Mouse (Mus musculus) right cerebral cortex, adult 18-20 months (tissue): ENCODE measurements around the gene Cuzd1.

Experiments
- DNase-seq: peaks from one replicate; pipeline ENCODE4 v3.0.0; 2022; ENCODE audit warnings: mixed read lengths

Gene Cuzd1

DNA sequence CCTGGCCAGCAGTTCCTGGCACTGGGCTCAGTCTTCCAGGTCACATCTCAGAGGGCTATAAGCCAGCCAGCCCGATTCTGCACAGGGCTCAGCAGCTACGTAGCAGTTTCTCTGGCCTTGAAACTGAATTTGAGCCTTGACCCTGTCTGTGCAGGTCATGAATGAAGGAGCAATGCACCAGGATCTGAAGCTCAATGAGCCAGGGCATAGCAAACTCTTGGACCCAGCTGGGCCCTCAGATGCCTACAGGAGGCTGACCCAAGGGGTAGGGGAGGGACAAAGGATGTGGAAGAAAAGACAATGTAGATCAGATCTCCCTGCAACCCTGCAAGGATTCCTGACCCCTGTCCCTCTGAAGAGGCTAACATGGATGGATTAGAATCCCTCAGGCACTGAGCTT, at the start of gene Cuzd1:
Gene Cuzd1 (minus strand): TSS at position 101 of the 400 bp plus-strand sequence.
- no peak for DNase-seq

GRCm38 (mm10) chr7:131371470-131371860, 49.4 kb upstream of the Cuzd1 start:
- no peak for DNase-seq

DNA sequence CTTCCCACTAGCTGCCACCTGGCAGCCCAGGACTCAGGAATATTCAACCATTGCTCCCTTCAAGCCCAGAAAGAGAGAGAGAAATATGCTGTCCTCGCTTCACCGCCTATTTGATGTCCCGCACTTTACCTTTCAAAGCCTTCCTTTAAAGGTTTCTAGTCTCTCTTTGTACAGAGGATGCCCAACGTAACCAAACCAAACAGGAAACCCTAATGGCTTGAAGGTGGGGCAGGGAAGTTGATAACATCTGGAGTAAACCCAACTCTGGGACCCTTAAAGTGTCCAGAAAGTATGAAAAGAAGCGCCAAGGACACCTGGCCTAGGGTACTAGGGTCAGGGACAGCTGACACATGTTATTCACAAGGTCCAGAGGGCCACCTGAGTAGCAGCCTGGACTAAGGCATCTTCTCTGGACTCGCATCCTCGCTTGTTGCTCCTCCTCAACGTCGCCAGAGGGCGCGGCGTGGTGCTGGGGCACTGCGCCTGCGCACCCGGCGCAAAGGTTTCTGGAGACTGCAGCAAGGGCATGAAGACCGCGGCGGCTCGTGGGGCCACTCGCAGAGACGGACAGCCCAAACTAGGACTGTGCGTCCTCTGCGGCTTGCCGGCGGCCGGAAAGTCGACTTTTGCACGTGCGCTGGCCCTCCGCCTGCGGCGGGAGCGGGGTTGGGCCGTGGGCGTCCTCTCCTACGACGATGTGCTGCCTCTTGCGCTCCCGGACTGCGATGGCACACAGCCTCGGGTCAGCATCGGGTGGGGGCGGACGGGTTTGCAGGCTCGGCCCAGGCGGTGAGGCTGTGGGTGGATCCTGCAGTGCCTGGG, 48.8 kb upstream of the Cuzd1 start, which contains the start of gene Pstk:
Gene Pstk (plus strand): TSS at position 494 of the 822 bp plus-strand sequence.
- DNase-seq: peak; percentile 92

GRCm38 (mm10) chr7:131364131-131364530, 42.0 kb upstream of the Cuzd1 start:
- DNase-seq: no peak

DNA sequence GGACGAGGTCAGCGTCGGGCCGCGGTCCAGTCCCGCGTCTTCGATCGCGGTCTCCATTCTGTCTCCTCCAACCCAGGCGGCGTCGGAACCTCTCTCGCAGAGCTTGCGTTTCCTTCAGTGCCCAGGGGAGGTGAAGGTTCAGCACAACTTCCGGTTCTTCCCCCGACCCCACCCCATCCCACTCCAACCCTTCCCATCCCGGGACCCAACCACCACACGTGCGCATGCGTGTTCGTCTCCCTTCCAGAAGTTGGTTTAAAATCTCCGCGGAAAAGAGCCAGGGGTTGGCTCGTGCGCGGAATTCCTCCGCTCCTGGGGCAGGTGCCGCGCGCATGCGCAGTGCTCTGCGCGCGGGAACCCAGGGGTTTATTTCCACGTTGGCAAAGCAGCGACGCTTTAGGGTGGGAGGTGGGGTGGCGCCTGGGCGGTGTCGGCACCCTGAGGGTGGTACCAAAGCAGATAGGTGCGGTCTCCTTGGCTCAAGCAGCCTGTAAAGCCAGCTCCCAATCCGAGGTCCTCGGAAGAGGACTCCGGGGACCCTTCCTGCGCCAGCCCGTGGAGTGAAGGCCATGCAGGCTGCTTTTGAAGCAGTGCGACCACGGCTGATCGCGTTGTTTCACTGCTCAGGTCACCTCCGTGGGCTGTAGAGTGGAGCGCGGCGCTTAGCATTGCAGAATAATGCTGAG, 40.7 kb upstream of the Cuzd1 start, which contains the start of gene 2310057M21Rik:
Gene 2310057M21Rik (minus strand): TSS at position 145 of the 686 bp plus-strand sequence.
- peak; percentile 96 for DNase-seq

DNA sequence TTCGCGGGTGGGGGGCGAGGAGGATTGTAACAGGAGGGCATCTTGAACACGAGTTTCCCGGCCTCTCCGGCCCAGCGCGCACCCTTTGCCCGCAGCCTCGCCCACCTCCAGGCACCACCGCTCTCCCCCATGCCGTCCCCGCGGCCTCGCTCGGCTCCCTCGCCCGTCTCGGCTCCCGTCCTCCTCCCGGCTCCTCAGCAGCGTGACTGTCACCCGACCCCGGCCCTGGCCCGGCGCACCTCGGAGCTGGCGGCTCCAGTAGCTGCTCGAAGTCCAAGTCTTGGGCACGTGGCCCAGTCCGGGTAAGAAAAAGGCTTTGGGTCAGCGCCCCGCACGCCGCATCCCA, 40.1 kb upstream of the Cuzd1 start:
- no peak for DNase-seq

DNA sequence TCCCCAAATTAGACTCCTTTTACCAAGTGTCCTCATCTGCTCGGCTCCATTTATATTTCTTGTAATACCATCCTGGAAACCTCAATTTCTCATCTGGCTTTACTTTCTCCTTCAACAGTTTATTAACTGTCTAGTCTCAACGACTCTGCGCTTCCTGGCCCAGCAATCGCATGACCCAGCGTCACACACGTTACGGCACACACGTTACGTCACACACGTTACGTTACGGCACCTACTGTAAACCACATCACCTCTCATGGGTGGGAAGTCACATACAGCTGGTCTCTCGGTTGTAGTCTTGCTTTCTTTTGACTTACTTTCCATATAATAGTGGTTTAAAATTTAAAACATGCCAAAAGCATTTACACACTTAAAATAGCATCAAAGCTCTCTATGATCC, 34.0 kb upstream of the Cuzd1 start:
- no peak for DNase-seq

GRCm38 (mm10) chr7:131345856-131346541, 23.9 kb upstream of the Cuzd1 start:
- no peak for DNase-seq

GRCm38 (mm10) chr7:131337502-131338068, 15.5 kb upstream of the Cuzd1 start:
- DNase-seq: no peak

DNA sequence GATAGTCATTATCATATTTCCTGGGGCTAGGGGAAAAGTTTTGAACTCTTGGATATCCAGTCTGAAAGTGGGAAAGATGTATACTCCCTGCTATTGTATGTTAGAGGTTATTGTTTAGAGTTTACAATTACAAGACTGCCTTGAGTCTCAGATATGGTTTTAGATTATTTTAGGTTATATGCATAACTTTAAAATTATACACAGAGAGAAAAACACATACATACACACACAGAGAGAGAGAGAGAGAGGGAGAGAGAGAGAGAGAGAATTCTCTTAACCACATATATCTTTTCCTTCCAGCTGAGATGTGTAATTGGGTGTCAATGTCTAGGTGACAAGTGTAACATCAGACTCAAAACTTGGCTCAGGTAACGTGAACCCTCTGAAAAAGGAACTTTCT, 11.5 kb upstream of the Cuzd1 start, which contains the start of gene Fam24a:
Gene Fam24a (plus strand): TSS at position 301 of the 400 bp plus-strand sequence.
- no peak for DNase-seq

GRCm38 (mm10) chr7:131331688-131332087, 9.6 kb upstream of the Cuzd1 start:
- no peak for DNase-seq

DNA sequence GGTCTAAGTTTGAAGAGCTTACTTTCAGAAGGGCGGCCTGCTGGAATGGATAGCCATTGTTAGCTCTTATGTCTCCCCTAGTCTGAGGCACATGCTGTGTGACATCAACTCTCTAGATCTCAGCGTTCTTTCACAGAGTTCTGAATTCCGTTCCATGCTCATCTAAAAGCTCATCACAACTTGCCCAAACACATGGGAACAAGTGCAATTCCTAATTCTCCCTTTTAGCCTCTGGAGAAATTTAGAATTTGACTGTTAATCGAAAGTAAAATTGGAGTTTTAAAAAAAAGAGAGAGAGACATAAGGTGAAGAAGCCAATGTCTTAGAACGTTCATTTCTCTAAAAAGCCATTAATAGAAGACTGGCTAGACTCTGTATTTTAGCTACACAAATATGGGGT, 7.3 kb upstream of the Cuzd1 start, which contains the start of gene Fam24b:
Gene Fam24b (minus strand): TSS at position 101 of the 400 bp plus-strand sequence.
- DNase-seq: no peak

DNA sequence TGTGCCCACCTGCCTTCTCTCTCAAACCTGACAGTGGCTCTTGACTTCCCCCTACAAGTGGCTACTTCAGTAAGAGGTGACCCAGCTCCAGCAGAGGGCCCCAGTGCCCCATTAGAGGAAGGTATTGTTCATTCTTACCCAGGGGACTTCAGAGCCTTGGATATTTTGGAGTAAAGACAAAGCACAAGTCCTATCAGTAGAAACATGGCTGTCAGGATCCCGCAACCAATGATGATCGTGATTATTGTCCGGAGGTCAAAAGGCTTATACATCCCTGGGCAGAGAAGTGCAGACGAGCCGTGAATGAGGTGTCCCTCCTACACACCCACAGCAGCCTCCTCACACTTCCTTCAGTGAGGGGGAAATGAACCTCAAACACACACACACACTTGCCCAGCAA, 5.0 kb upstream of the Cuzd1 start:
- no peak for DNase-seq

GRCm38 (mm10) chr7:131318340-131318739, 3.8 kb downstream of the Cuzd1 start:
- no peak for DNase-seq

- DNase-seq: no peak
These were observed 4.5 kb downstream of the Cuzd1 start for GRCm38 (mm10) chr7:131317587-131317986.

- no peak for DNase-seq
These were observed 7.6 kb downstream of the Cuzd1 start for GRCm38 (mm10) chr7:131314493-131314892.

GRCm38 (mm10) chr7:131306733-131307132, 15.4 kb downstream of the Cuzd1 start:
- DNase-seq: no peak

GRCm38 (mm10) chr7:131303340-131303739, 18.8 kb downstream of the Cuzd1 start:
- no peak for DNase-seq

DNA sequence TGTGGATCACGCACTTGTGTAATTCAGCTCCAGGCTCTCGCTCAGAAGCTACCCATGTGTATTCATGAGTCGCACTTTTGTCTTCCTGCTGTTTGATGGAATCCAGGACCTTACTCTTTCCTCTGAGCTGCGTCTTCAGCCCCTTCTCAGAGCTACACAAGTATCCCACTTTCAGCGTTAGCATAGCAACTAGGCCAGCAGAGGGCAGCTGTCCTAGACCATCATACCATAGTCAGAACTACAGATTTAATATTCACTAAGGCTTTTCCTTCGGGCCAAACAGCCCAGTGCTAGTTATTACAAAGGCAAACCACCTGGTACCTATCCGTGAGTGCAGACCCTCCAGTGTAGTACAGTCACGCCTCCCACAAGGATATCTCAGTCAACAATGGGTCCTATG, 24.9 kb downstream of the Cuzd1 start:
- DNase-seq: no peak

DNA sequence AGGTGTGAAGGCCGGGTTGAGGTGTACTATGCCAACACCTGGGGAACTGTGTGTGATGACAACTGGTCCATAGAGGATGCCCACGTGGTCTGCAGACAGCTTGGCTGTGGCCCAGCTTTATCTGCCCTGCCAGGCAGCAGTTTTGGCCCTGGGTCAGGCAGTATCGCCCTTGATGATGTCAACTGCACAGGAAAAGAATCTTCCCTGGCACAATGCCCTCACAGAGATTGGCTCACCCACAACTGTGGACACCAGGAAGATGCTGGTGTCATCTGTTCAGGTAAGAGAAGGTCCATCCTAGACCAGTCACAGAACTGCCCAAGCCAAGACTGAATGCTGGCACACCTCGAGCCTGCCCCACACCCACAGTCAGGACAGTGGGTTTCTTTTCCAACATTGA, 56.2 kb downstream of the Cuzd1 start:
- DNase-seq: no peak

DNA sequence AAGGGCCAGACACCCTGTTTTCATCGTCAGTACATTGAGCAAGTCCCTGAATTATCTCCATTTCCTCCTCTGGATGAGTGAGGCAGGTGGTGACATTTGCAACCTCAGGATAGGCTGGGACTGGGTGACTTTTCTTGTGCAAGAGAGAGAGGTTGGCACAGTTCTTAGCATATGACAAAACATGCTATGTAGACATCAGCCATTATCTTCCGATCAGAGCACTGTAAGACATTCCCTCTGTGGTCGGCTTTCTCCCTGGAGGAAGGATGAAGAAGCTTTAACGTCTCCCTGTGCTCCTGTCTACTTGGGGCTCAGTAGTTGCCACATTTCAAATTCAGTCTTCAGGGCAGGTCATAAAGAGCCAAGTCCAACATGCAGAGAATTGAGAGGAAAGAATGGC, 57.8 kb downstream of the Cuzd1 start:
- no peak for DNase-seq

DNA sequence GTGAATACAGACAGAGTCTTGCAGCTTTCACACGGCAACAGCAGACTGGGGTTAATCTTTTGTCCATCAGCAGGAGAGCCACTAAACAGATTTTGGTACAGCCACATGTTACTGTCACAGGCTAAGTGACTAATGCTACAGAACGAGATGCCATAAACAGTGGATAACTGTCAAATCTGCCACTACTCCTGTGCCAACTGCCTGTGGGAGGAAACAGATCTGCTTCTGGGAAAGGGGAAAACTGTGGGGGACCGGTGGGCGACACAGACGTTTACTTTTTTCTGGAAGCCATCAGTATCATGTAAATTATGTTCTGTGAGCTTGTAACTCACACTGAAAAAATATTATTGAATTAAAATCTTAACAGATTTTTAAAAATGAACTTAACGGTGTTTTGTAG, 61.1 kb downstream of the Cuzd1 start:
- peak; percentile 54 for DNase-seq
